Mouse (Mus musculus) liver, embryonic 14.5 days (tissue): ENCODE results near the gene Pde4d. TPM values are rescaled to one million over a fixed set of nuclear protein-coding genes. Genes with fewer than 3 reads are reported as not detected.

ENCODE experiments used
- ATAC-seq: fragments of 200-750 bp; cut with Nextera tagmentation; 2 replicates; pipeline ENCODE4 v1.8.0; 2017; ENCODE audit warnings: moderate number of reproducible peaks, mild to moderate bottlenecking, moderate library complexity; ENCODE audit not compliant: insufficient read depth
- DNase-seq, 3 experiments: peaks; one replicate each; pipeline ENCODE4 v3.0.0-alpha.2; 2012 to 2013; ENCODE audit warnings: low read depth in 3 of 3, low spot score in 3 of 3
- H3K27ac ChIP-seq: fragments of 300-500 bp; sonication (generic); 2 replicates; pipeline ENCODE4 v1.5.1; 2014; ENCODE audit warnings: moderate library complexity, mild to moderate bottlenecking, control low read depth, inconsistent platforms
- H3K27me3 ChIP-seq: fragments of 300-500 bp; sonication (generic); 2 replicates; pipeline ENCODE4 v1.6.1; 2014; ENCODE audit warnings: mild to moderate bottlenecking, low read length, moderate library complexity; ENCODE audit not compliant: control insufficient read depth, insufficient read depth
- H3K36me3 ChIP-seq: fragments of 300-500 bp; sonication (generic); replicated peaks from 2 replicates; pipeline ENCODE4 v1.6.1; 2014; ENCODE audit warnings: low read depth; ENCODE audit not compliant: control insufficient read depth, insufficient read depth
- H3K4me1 ChIP-seq, 2 experiments: fragments of 200-500 bp in 1 of 2; fragments of 300-500 bp in 1 of 2; sonication (generic) in 1 of 2; replicated peaks; 2 replicates each; pipeline ENCODE4 v1.6.1; 2012 to 2014; ENCODE audit warnings: antibody characterized with exemption in 1 of 2, inconsistent platforms in 1 of 2, low read length in 1 of 2; ENCODE audit not compliant: control insufficient read depth in 2 of 2, insufficient read depth in 2 of 2
- H3K4me2 ChIP-seq: fragments of 300-500 bp; sonication (generic); 2 replicates; pipeline ENCODE4 v1.6.1; 2014; ENCODE audit warnings: low read depth, mild to moderate bottlenecking, control low read depth, moderate library complexity
- H3K4me3 ChIP-seq, 2 experiments: fragments of 200-500 bp in 1 of 2; fragments of 300-500 bp in 1 of 2; sonication (generic) in 1 of 2; 2 replicates each; pipeline ENCODE4 v1.5.1; 2012 to 2014; ENCODE audit warnings: low read depth in 2 of 2, low read length in 2 of 2, mild to moderate bottlenecking in 2 of 2, control low read depth in 1 of 2, inconsistent platforms in 1 of 2, moderate library complexity in 1 of 2; ENCODE audit not compliant: insufficient read depth in 1 of 2
- H3K9ac ChIP-seq: fragments of 300-500 bp; sonication (generic); replicated peaks from 2 replicates; pipeline ENCODE4 v1.6.1; 2014; ENCODE audit warnings: mild to moderate bottlenecking, control low read depth, moderate library complexity
- H3K9me3 ChIP-seq: fragments of 300-500 bp; sonication (generic); 2 replicates; pipeline ENCODE4 v1.6.1; 2016; ENCODE audit warnings: low read length, mixed read lengths; ENCODE audit not compliant: control insufficient read depth
- CTCF ChIP-seq: IDR thresholded peaks from 2 replicates; pipeline ENCODE4 v1.5.1; 2016; ENCODE audit warnings: antibody characterized with exemption, low read depth, control low read depth
- EP300 ChIP-seq: IDR thresholded peaks from 2 replicates; pipeline ENCODE4 v1.6.1; 2016; ENCODE audit warnings: antibody characterized with exemption, low read depth
- WGBS: fragments of 180-500 bp; shearing (Covaris S2); extraction: QIAGEN DNeasy Blood & Tissue Kit; methylation state at CpG from one replicate; pipeline ENCODE4 v1.1.7; 2014; ENCODE audit not compliant: insufficient replicate concordance; 5-methylcytosine and 5-hydroxymethylcytosine counted together
- polyA plus RNA-seq, 2 experiments: library from polyadenylated mRNA; depleted of rRNA in 1 of 2; stranded (reverse) in 1 of 2; unstranded in 1 of 2; fragments of >200 nt; fragmentation: Nextera tagmentation in 1 of 2; extraction: Ambion mirVana in 1 of 2; gene quantifications; 2 replicates each; pipeline versions ENCODE4 v1.2.1 to v1.2.3; 2012 to 2014

Gene Pde4d
- polyA plus RNA-seq, 2 experiments = 4.9 to 8.6 TPM

- H3K27ac ChIP-seq = no peak overlapping the region
- H3K9me3 ChIP-seq = no peaks in the 10 kb centered on the region
- no peaks in the 10 kb centered on the region for H3K27me3 ChIP-seq
- H3K4me1 ChIP-seq = peaks cover 0 to 9% of the 10 kb centered on the region in 2 experiments; a peak in 2 of 4 replicates
- ATAC-seq (no peak), DNase-seq (no peak)
- H3K4me2 ChIP-seq = no peak overlapping the region
- H3K4me3 ChIP-seq = no peak overlapping the region
- TF ChIP-seq CTCF (no peak), EP300 (no peak)
- H3K9ac ChIP-seq = no peak overlapping the region
- no peaks in the 10 kb centered on the region for H3K36me3 ChIP-seq
- WGBS = 27% methylated on average over 6 of the region's 6 CpGs
Measured at GRCm38 (mm10) chr13:108453064-108453919, 3.5 kb downstream of the Pde4d start.

- 51% methylated on average over 5 of the region's 5 CpGs for WGBS
- ATAC-seq = no peak
- no peak for TF ChIP-seq EP300
- no peak for TF ChIP-seq CTCF
- Histone ChIP-seq H3K36me3 (no peaks in the 10 kb centered on the region), H3K4me3 (no peak overlapping the region), H3K27me3 (no peaks in the 10 kb centered on the region), H3K4me1 (no peaks in the 10 kb centered on the region), H3K9me3 (no peaks in the 10 kb centered on the region), H3K27ac (no peak overlapping the region), H3K9ac (no peak overlapping the region), H3K4me2 (no peak overlapping the region)
- DNase-seq = no peak
Measured at GRCm38 (mm10) chr13:108462518-108462917, 12.8 kb downstream of the Pde4d start.

- DNase-seq (no peak), ATAC-seq (no peak)
- Histone ChIP-seq H3K4me3 (no peak overlapping the region), H3K27ac (no peak overlapping the region), H3K36me3 (no peaks in the 10 kb centered on the region), H3K9ac (no peak overlapping the region), H3K27me3 (no peaks in the 10 kb centered on the region), H3K4me1 (no peaks in the 10 kb centered on the region), H3K4me2 (no peak overlapping the region), H3K9me3 (no peaks in the 10 kb centered on the region)
- TF ChIP-seq EP300 (no peak), CTCF (no peak)
Measured at GRCm38 (mm10) chr13:108465755-108466154, 16.0 kb downstream of the Pde4d start.

GRCm38 (mm10) chr13:108467046-108467445 lies 17.3 kb downstream of the Pde4d start:
- 40% methylated on average over 1 of the region's 1 CpGs for WGBS
- Histone ChIP-seq H3K36me3 (no peaks in the 10 kb centered on the region), H3K9ac (no peak overlapping the region), H3K4me2 (no peak overlapping the region), H3K4me1 (no peaks in the 10 kb centered on the region), H3K27me3 (no peaks in the 10 kb centered on the region), H3K27ac (no peak overlapping the region), H3K9me3 (no peaks in the 10 kb centered on the region), H3K4me3 (no peak overlapping the region)
- TF ChIP-seq EP300 = no peak
- TF ChIP-seq CTCF = no peak
- DNase-seq = no peak
- no peak for ATAC-seq

GRCm38 (mm10) chr13:108480451-108480850 lies 30.7 kb downstream of the Pde4d start:
- no peak overlapping the region for H3K4me2 ChIP-seq
- H3K27me3 ChIP-seq = no peaks in the 10 kb centered on the region
- H3K4me1 ChIP-seq = 0 out of 4 replicates have a peak, but pooled peaks cover 0 to 2% of the 10 kb centered on the region in 2 experiments
- DNase-seq (no peak), ATAC-seq (no peak)
- TF ChIP-seq EP300 (no peak), CTCF (no peak)
- no peaks in the 10 kb centered on the region for H3K9me3 ChIP-seq
- no peaks in the 10 kb centered on the region for H3K36me3 ChIP-seq
- H3K4me3 ChIP-seq = no peak overlapping the region
- no peak overlapping the region for H3K9ac ChIP-seq
- H3K27ac ChIP-seq = no peak overlapping the region
- 70% methylated on average over 3 of the region's 3 CpGs for WGBS
